Mouse (Mus musculus) testis, postnatal 10 days (tissue): ENCODE measurements around the gene Vpreb3.

Experiments
- DNase-seq: peaks from one replicate; pipeline ENCODE4 v3.0.0; 2021; ENCODE audit warnings: low spot score

The Vpreb3 gene

DNA sequence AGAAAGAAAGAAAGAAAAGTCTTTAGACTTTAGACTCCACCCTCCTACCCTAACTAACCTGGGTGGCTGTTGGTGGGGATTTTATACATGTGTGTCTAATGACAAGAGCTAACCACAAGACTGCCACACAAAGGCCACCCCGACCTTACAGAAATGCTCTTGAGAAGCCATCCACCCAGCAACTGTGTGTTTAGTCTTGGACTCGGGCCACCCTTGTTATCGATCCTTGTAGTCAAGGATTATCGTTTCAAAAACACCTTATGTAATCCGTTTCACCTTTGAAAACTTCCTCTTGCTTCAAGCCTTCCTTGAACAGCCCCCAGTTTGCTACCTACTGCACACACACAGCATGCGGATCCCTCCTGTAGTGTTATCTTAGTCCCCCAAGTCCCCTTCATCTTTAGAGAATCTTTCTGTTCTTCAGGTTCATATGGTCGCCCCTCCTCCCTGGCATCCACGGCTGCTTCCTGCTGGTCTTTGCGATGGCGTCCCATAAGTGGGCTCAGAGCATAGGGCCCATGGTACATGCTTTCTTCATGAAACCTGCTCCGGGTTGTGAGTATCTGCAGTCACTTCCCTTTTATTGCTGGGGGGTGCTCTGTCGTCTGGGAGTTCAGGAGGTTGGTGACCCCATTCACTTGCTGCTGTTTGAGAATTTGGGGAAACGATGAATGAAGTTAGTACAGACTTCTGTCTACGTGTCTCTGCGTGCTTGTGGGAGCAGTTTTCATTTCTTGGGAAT, at the start of gene Vpreb3:
Gene Vpreb3, plus strand, starts transcription at position 322 of the 742 bp plus-strand sequence.
- no peak for DNase-seq

DNA sequence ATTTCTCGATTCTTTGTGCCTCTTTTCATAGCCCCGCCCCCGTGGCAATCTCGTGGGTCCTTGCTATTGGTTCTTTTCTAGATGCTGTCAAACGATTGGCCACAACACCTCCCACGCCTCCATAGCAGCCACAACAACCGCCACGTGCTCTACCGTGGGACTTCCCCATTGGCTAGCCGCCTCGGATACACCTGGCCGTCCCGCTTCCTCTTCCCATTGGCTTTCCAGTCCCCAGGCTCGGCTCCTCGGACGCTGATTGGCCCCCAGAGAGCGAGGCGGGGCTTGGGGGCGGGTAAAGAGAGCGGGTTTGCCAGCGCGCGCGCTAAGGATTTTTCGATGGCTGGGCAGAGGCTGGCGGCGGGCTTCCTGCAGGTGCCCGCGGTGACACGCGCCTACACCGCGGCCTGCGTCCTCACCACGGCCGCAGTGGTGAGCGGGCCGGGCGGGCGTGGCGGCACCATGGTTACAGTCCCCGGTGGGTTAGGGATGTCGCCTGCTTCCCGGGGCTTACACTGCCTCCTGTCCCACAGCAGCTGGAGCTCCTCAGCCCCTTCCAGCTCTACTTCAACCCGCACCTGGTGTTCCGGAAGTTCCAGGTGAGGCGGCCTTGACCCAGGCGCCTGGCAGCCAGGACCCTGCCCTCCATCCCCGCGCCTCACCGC, 49.6 kb upstream of the Vpreb3 start, which contains the start of gene Derl3:
Gene Derl3, plus strand, starts transcription at position 325 of the 662 bp plus-strand sequence.
- peak; percentile 95 for DNase-seq

DNA sequence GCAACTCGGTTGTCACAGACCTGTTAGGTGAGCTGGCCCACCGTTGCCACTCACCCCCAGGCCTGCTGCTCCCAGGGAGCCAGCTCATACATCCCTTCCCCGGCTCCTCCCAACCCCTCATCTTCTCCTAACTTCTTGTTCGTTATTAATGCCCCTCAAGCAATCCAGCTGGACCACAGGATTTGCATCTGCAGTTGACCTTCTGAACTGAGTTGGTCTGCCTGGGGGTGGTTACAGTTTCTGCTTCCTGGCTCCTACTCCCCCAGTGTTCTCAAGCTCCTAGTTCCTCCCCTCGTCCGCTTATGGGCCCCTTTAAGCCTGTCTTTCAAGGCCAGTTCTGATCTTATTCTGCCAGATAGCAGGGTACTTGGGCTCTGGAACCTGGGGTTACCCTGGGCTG, 48.3 kb upstream of the Vpreb3 start:
- DNase-seq: no peak

DNA sequence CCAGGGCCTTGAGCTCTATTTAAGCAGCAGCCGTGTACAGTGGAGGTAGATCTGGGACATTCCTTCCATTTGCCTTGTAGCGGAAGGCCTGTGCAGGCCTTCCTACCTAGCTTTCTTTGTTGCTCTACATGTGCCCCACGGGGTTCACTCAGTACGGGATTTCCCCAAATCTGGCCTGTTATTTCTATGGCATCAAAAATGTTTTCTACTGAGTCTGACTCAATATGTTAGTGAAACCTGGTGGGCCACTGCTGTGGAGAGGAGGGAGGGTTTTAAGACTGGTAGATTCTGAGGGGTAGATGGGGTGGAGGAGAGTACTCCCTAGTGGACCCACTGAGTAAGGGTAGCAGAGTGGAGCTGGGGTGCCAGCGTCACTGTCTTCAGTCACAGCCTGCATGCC, 47.1 kb upstream of the Vpreb3 start:
- DNase-seq: no peak

DNA sequence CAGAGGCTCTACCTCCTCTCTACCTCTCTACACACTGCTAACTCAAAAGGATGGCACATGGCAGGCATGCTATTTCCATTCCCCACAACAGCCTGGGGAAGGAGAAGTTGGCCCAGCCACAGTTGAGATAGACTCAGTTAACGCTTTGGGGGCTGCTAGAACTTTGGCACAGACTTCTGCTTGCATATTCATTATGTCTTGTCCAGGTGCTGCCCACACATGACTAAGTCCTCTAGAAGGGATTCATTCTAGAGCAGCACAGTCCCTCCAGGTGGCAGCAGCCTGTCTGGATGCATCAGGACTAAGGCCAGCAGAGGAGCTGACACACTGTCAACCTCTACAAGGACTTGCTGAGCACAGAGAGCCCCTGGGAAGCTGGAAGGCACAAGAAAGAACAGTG, 46.6 kb upstream of the Vpreb3 start:
- DNase-seq: no peak

DNA sequence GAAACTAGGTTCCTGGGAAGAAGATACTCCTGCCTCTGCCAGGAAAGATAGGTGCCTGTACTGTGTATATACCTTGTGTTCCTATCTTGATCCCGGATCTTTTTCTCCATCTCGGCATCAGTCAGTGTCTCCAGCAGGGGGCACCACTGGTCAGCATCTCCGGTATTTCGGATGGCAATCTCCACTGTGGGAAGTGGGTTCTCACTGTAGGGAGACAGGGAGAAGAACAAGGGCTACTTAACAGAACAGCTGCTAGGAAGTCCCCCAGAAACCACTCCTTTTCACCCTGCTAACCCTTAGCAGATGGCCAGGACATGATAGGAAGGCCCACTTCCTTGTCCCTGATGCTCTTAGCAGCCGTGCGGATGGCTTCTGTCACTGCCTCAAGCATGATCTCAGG, 45.5 kb upstream of the Vpreb3 start:
- DNase-seq: peak; percentile 82

DNA sequence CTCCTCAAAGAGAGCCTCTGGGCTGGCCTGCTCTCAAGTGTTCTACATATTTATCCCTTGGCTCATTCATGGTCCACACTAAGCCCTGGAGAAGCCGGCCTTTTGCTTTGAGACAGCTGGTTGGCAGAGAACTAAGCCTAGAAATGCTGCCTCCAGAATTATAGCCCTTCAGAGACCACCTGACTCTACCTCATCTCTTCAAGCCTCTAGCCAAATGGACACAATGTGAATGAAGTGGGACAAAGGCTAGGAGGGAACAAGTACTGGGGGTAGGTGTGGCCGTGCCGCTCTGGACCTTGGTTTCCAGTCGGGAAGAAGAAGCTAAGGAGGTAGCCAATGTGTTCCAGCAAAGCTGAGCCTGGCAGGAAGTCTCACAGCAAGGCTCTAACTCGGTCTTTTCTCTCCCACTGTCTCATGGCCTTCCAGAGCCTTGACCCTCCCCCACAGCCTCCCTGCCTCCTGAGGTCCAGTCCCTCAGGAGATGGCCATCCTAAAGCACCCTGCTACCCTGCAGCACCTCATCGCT, 44.8 kb upstream of the Vpreb3 start:
- no peak for DNase-seq

DNA sequence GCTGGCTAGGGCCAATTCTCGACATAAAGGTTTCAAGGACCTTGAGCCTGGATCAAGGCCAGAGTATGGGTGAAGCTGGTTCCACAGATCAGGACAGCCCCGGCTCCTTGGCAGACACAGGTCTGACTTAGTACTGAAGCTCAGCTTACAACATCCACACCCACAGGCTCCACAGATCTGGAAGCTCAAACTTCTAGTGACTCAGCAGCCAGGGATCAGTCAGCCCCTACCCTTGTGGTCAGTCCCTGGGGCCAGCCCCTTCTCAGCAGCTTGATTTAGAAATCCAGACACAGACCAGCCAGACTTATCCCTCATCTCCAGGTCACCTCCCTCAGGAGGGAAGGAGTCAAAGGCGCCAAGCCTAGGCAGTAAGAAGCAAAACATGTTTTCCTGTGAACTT, 44.0 kb upstream of the Vpreb3 start:
- DNase-seq: peak; percentile 61

DNA sequence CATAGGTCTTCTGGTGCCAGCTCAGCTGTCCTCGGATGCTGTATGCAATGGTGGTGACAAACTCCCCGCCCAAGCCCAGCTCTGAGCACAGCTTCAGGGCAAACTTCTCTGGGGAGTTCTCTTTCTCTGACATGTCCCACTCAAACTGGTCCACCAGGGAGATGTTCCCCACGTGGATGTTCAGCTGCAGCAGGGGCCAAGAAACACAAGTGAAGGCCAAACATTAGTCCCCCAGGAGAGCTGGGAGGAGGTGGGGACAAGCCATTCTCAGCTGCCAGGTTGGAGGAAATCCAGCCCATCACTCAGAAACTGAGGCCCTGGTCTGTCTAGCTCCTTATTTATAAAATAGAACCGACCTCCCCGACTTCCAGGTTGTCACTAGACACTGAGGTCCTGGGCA, 38.5 kb upstream of the Vpreb3 start:
- no peak for DNase-seq

DNA sequence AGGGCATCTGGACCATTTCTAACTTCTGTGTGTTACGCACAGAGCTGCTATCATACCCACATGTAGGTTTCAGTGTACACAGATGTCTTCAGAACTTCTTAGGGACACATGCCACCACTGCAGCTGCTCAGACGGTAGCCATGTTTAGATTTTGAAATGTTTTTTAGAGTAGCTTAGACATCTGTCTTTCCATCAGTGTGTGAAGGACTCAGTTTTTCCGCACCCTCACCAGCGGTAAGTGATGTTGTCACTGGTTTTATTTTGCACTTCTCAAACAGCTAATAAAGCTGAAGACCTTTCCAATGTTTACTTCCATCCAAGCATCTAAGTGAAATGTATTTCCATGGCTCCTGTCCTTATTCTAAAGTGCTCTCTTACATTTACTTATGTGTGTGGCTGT, 36.0 kb upstream of the Vpreb3 start:
- no peak for DNase-seq

DNA sequence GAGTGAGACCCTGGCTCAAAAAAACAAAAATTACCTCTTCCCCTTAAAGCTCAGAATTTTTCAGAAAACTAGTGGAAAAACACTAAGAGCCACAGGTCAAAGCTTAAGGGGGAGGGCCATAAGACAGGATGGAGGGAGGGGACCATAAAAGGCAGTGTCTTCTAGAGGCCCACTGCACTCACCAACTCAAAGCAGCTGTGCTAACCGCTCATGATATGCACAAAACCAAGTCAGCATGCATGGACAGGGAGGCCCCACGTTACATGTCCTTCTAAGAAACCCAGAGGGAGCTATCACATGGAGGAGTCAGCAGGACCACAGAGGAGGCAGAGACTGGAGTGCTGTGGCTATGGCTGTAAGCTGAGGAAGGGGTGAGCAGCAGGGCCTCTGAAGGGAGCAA, 32.2 kb upstream of the Vpreb3 start:
- no peak for DNase-seq

DNA sequence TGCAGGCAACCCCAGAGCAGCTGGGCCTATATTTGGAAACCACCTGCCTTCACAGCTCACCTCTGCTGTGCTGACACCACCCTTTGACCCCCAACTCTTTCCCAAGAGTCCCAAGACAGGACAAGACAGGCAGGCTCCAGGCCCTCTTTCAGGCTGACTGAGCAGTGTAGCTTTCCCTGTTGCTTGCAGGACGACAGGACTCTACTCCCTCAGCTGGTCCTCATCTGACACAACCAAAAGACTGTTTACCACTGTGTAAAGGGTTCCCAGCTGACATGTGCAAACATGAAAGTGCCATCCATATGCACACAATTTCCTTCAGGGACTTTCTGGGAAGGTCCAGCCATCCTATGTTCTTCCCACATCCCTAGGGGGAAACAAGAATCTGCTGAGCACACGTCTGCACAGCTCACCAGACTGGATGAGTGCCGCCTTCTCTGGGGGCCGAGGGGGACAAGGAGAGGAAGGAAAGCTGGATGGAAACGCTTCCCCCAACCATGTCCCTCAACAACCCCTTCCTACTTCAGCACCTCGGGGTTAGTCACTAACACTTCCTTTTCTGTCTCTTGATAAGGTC, 29.8 kb upstream of the Vpreb3 start:
- no peak for DNase-seq

DNA sequence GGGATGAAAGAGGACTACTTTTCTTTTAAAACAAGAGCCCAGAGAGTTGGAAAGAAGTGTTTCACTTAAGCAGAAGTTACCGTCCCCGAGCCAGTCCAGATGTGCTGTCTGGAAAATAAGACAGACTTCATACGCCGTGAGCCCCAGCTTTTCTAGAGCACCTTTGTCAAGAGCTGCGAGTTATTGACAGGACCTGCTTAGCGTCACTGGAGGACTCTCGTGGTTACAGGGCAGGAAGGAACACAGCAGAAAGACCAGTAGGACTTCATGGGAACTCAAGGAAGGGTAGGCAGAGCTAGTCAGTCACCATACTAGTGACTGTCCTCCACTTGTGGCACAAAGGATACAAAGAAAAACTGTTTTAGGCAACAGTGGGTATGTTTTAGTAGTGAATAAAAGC, 27.3 kb upstream of the Vpreb3 start:
- no peak for DNase-seq

DNA sequence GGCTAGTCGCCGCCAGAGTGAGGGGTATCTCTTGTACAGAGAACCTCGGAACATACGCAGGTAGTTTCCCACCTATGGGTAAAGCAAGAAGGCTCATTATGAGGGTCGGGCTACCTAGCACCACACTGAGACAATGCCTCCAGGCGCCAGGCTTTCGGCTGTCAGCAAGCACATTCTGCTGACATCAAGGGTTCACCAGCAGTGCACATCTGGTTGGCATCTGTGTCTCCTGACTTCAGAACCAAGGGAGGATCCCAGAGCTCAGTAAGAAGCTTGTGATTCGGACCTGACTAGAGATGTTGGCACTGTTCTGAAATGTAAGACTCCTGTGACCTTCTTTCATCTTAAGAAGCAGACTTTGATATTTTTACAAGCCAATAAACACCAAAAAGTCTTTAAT, 26.0 kb upstream of the Vpreb3 start:
- no peak for DNase-seq

DNA sequence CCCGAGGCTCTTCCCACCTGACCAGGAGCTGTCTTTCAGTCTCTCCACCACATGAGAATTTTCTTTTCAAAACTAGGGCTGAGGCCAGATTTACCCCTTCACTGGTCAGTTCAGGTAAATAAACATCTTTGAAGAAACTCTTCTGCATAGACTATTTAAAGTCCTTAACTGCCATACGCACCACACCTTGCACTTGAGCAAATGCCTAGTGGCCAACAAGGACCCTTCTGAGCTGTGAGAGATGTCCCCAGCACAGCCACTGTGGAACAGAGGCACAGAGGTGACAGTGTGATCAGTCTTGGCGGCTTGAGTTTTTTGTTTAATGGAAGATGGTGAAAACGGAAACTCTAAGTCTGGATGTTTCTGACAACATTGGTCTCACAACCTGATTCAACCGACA, 23.8 kb upstream of the Vpreb3 start:
- no peak for DNase-seq

DNA sequence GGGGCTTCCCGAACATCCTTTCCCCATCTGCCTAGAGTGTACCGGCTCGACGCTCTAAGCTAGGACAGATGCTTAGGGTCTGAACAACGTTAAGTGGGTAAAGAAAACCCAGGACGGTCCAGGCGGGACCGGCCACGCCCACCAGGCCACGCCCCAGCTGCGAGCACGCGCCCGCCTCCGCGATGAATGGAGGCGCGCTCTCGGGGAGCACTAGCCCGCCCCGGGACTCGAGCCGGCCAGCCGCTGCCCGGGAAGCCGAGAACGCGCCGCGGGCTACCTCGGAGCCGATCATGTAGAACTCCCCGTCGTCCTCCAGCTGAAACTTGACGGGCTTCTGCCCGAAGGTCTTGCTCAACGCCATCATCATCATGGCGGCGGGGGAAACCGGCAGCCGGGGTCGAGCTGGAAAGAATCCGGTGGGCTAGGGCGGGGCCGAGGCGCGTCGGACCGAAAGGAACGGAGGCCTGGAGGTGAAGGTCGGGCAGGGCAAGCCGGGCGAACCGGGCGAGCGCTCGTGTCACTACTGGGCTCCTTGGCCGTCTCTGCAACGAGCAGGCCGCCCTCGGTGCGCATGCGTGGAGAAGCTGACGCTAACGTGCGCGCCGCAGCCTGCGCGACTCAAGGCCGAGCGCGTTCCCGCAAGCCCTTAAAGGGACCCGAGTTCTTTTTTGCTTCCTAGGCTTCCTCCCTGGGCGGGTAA, 21.7 kb upstream of the Vpreb3 start, which contains the start of gene Smarcb1:
Gene Smarcb1, minus strand, starts transcription at position 592 of the 700 bp plus-strand sequence.
- peak; percentile 97 for DNase-seq

DNA sequence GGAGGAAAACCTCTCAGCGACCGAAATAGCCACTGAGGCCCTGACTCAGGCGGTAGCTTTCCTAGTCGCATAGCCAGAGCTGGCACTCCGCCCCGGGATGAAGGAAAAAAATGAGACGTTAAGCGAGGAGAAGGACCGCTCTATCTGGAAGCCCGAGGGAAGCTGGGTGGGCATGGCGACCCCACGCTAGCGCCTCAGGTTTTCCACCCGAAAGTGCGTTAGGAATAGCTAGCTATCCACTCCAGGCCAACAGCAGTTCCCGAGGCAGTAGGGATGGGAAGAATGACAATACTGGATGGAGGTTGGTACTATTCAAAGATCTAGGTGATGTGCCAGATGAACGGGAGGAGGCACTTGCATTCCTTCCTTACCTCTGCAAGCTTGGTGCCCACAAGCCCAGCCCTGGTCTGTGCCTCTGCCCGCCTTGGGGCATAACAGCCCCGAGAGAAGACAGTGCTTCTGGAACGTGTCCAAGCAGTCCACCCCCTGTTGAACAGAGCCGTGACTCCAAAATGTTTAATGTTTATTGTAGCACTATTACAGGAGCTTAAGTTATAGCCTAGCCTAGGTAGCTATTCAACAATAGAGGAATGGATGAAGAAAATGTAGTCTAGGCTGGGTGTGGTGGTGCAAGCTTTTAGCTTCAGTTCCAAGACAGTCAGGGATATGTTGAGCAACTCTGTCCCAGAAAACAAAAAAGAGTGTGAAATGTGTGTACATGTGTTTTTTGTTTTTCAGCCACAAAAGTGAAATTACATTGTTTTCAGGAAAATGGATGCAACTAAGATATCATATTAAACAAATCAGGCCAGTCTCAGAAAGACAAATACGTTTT, 20.9 kb upstream of the Vpreb3 start:
- DNase-seq: no peak

DNA sequence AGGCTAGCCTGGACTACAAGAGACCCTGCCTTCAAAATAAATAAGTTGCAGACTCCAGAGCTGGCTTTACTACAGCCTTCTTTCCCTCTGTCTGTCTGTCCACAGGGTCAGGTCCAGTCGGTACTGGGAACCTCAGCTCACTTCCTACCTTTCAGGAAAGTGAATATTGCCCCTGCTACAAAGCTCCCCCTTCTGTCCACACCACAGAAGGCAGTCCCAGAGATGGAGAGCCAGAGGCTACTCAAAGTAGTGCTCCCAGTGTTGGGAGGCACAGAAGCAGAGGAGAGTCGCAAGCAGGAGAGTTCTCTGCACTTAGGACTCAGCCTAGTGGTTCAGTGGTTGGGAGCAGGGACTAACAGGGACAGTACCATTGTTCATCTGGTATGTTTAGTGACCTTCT, 18.5 kb upstream of the Vpreb3 start:
- no peak for DNase-seq

DNA sequence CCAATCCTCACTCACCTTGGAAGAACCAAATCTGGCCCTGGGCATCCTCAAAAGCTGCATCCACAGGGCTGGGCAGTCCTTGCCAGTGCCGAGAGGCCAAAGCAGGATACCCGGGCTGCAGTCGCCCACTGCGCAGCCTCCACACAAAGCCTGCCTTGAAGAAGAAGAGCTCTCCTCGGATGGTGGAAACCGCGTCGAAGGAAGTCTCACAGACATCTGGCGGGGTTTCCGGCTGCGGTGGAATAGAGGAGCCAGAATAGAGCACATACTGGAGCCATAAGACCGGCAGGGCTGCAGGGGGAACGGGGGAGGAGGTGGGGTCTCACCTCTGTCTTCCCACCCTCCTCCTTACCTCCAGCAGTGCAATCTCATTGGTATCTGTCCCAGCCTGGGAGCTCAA, 16.5 kb upstream of the Vpreb3 start:
- DNase-seq: no peak

DNA sequence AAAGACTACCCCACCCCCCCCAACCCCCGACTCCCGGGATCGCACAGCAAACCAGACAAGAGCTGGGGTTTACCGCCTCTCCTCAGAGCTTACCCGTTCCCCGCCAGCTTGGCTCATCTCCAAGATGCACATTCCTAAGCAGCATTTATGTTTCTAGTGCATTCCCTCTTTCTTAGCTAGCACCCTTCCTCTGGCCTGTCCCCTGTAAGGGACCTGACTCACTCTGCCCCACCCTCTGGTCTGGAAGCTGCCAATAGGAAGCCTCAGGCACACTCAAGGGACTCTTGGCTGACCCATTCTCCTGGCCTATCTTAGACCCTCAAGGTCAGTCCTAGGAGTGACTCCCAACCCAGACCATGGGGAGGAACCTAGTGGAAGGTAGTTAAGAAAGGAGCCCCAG, 12.6 kb upstream of the Vpreb3 start:
- DNase-seq: peak; percentile 70

DNA sequence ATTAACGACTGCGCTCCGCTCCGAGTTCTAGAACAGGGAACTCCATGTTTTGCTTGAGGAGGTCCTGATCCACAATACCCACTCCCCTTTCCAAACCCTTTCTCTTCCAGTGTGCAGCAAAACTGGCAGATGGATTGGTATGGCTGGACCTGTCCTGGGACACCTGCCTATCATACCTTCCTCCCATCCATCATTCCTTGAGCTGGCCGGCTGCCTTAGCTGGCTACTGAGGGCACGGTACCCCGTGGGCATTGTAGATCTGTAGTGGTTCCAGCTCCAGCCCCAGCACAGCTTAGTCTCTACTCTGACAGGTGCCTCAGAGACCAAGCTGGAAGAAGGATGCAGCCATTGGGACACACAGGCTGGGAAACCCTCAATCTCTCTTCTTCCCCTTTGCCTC, 11.5 kb upstream of the Vpreb3 start:
- no peak for DNase-seq
